20 mouse cellular contexts compared by ENCODE assay signal in the genomic region with DNA sequence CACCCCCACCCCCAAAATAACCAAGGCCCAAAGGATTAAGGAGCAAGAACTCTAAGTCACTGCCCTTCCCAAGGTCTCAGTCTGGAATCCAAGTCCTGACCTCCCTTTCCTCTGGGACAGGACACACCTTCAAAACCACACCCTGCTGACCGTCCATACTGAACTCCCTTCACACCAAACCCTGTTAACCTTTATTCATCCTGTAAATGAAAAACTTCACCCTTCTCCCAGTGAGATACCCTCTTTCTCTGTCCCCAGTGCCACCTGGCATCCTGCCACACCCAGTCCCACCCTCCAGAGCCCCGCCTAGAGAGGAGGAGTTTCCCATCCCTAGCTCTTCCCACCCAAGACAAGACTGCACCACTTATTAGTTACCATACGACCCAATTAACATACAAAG. TPM values are rescaled to one million over a fixed set of nuclear protein-coding genes. Genes with fewer than 3 reads are reported as not detected.
DNase-seq lines count a peak whose midpoint lies in the region; TF ChIP-seq lines count a peak whose summit lies in the region.
"Had no signal": no experiment of that assay in that cellular context is flagged by ENCODE, and none has a peak within 500 bp of the region (broad histone marks: within the 10 kb centered on the region; RNA-seq: fewer than 3 reads in every experiment).

No protein-coding gene starts in this region.

- H3K79me2 ChIP-seq in myocyte (ENCODE audit: control insufficient read depth, insufficient read depth), result peaks cover 97% of the 10 kb centered on the region

- H3ac ChIP-seq in myocyte (ENCODE audit: control insufficient read depth, insufficient read length), result no peak overlapping the region

- no peak overlapping the region; a peak in 1 of 4 replicates for H3K4me3 ChIP-seq in ES-E14 (ENCODE audit: insufficient read depth in 1 of 2, low read depth in 1 of 2, low read length in 2 of 2, poor library complexity in 1 of 2, severe bottlenecking in 1 of 2)
- H3K4me3 ChIP-seq in myocyte, result no peak overlapping the region
- H3K4me3 ChIP-seq: embryonic facial prominence, embryonic 10.5 days; heart, embryonic 10.5 days; hindbrain, embryonic 12.5 days; kidney, embryonic 15.5 days had no signal

- H3K27ac ChIP-seq in ES-E14 (ENCODE audit: insufficient read depth, low read depth, low read length, poor library complexity, severe bottlenecking), result peak overlapping the region; percentile 14; the same call in 1 of the 2 replicates
- H3K27ac ChIP-seq: embryonic facial prominence, embryonic 10.5 days; heart, embryonic 10.5 days; hindbrain, embryonic 12.5 days; kidney, embryonic 15.5 days had no signal

- peak overlapping the region; percentile 99 for H3K4me2 ChIP-seq in myocyte (ENCODE audit: low read depth)
- H3K4me2 ChIP-seq: hindbrain, embryonic 12.5 days; kidney, embryonic 15.5 days had no signal

- no peaks in the 10 kb centered on the region for H3K9me3 ChIP-seq in ES-E14 (ENCODE audit: control insufficient read depth, insufficient read depth, low read depth, low read length)
- H3K9me3 ChIP-seq: embryonic facial prominence, embryonic 10.5 days; heart, embryonic 10.5 days; hindbrain, embryonic 12.5 days; kidney, embryonic 15.5 days; megakaryocyte, embryonic 14.5 days had no signal

- peaks cover 5% of the 10 kb centered on the region; the same call in 1 of the 2 replicates for H3K36me3 ChIP-seq in ES-E14 (ENCODE audit: control insufficient read depth, insufficient read depth, low read length, poor library complexity, severe bottlenecking)
- H3K36me3 ChIP-seq in myocyte (ENCODE audit: control insufficient read depth, insufficient read depth), result peaks cover 5% of the 10 kb centered on the region
- H3K36me3 ChIP-seq: embryonic facial prominence, embryonic 10.5 days; G1E; heart, embryonic 10.5 days; hindbrain, embryonic 12.5 days; kidney, embryonic 15.5 days had no signal

- no peaks in the 10 kb centered on the region for H3K27me3 ChIP-seq in myocyte (ENCODE audit: control insufficient read depth, insufficient read depth, insufficient read length)
- H3K27me3 ChIP-seq: hindbrain, embryonic 12.5 days; megakaryocyte, embryonic 14.5 days had no signal

- TF ChIP-seq POLR2A in myocyte (IDR thresholded peaks at IDR 0.05; ENCODE audit: insufficient read length, low read depth), result no peak

- H3K4me1 ChIP-seq in ES-E14 (ENCODE audit: control insufficient read depth in 2 of 2, insufficient read depth in 2 of 2, low read length in 2 of 2, poor library complexity in 1 of 2), result peaks cover 32 to 50% of the 10 kb centered on the region in 2 experiments

- in situ Hi-C loops in ES-E14 (cut with MboI; ENCODE audit: low sequenced_read_pairs in 2 of 2, unreplicated experiment in 2 of 2), result no loop called here

- peak; percentile 13 for DNase-seq in gastrocnemius, postnatal 10 days
- no peak for DNase-seq in gastrocnemius, postnatal 4 days (ENCODE audit: low spot score in 2 of 2)
- DNase-seq in testis, postnatal 10 days (ENCODE audit: low spot score), result peak; percentile 50
- DNase-seq in testis, postnatal 14 days (ENCODE audit: low spot score), result no peak
- no peak for DNase-seq in ES-E14 (ENCODE audit: low read depth, low spot score)
- DNase-seq in right cerebral cortex, postnatal 14 days, result no peak
- DNase-seq in T-cell, adult 2 months (ENCODE audit: low spot score), result no peak
- DNase-seq: adrenal gland, adult 8-10 months; B cell, adult 2 months; cerebellum, adult 9-10 months; liver; lung, adult 18-20 months; thymus, adult 2 months had no signal

- H3K9ac ChIP-seq in ES-E14 (ENCODE audit: insufficient read depth, low read depth, low read length, poor library complexity, severe bottlenecking), result no peak overlapping the region
- H3K9ac ChIP-seq: hindbrain, embryonic 12.5 days; kidney, embryonic 15.5 days had no signal

TF ChIP-seq in ES-E14, 5 proteins besides CTCF, POLR2A, EP300 and RAD21:
- TF ChIP-seq CHD2 (IDR thresholded peaks at IDR 0.05; ENCODE audit: low read depth, low read length) (no peak), HCFC1 (IDR thresholded peaks at IDR 0.05; ENCODE audit: borderline replicate concordance, insufficient read depth, low read length) (no peak), ZNF384 (IDR thresholded peaks at IDR 0.05; ENCODE audit: low read depth, low read length) (no peak), ZC3H11A (IDR thresholded peaks at IDR 0.05; ENCODE audit: borderline replicate concordance, low read depth, low read length) (no peak), MAFK (IDR thresholded peaks at IDR 0.05; ENCODE audit: insufficient read depth, low read depth, low read length) (no peak)

TF ChIP-seq in myocyte, 11 proteins besides CTCF, POLR2A, EP300 and RAD21:
- no peak for TF ChIP-seq MYOD1 (IDR thresholded peaks at IDR 0.05; ENCODE audit: control insufficient read depth in 1 of 3, insufficient read length in 2 of 3, low read depth in 2 of 3)
- no peak for TF ChIP-seq TCF12 (IDR thresholded peaks at IDR 0.05; ENCODE audit: insufficient read depth, poor library complexity, severe bottlenecking)
- no peak for TF ChIP-seq REST (IDR thresholded peaks at IDR 0.05; ENCODE audit: insufficient read depth, insufficient read length)
- no peak for TF ChIP-seq SRF (IDR thresholded peaks at IDR 0.05; ENCODE audit: control insufficient read depth, insufficient read length, low read depth)
- TF ChIP-seq MYOG (IDR thresholded peaks at IDR 0.05; ENCODE audit: control insufficient read depth in 1 of 3, insufficient read depth in 1 of 3, insufficient read length in 2 of 3, low read depth in 2 of 3), result no peak
- TF ChIP-seq MAX (IDR thresholded peaks at IDR 0.05; ENCODE audit: low read depth), result no peak
- TF ChIP-seq USF1 (IDR thresholded peaks at IDR 0.05; ENCODE audit: low read depth), result no peak

RNA-seq across cellular contexts. Expression of a gene that starts 7.3 kb away (rescaled TPM):
- 10 to 100 TPM in 1 of 2 experiments, 1 to 10 TPM in 1; 7.3 to 10.5 TPM for total RNA-seq in gastrocnemius, postnatal 10 days (2021)
- total RNA-seq in gastrocnemius, postnatal 4 days (2021), result 1 to 10 TPM; 6.5 to 9.2 TPM
- 65.6 and 76.2 TPM in 2 replicates for total RNA-seq in ES-E14 (2012; rRNA removed)
- 19.3 TPM for polyA plus RNA-seq in myocyte (2012; fragmentation: generic; extraction: Trizol)
- polyA plus RNA-seq: G1E had no signal

Comparison
In these comparisons a context has a peak if more than half of its experiments do, and no peak if none do; other contexts are left out.
1. DNase-seq: peak in gastrocnemius, postnatal 10 days (single experiment) and testis, postnatal 10 days (single experiment); none in gastrocnemius, postnatal 4 days (0 of 2), testis, postnatal 14 days (single experiment), ES-E14 (single experiment), right cerebral cortex, postnatal 14 days (single experiment) and T-cell, adult 2 months (single experiment).